Mouse (Mus musculus): ENCODE data around the gene Zfp369. TPM values are rescaled to one million over a fixed set of nuclear protein-coding genes. Genes with fewer than 3 reads are reported as not detected.

Zfp369 gene
- polyA plus RNA-seq, 1 experiment, result 4.4 TPM

DNA sequence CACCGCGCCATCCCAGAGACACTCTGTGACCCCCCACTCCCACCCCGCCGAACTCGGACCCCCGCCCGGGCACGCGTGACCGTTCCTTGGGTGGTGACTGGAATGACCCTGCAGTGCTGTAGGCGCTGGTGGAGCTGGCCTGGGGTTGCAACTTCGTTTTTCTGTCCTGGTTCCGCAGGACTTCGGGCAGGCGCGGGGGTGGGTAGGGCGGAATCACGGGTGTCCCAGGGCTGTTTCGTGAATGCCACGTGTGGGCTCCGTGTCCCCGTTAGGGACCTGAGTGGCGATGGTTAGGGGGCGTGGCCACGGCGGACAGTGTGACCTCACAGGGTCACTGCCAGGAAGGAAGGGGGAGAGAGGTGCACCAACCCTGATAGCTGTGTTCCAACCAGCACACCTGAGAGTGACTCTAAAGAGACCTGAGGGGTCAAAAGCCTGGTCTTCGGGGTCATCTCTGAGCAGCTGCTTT lies 36.3 kb upstream of the Zfp369 start:
- no peak overlapping the region for H3K4me3 ChIP-seq (ENCODE audit: insufficient read depth, poor library complexity, severe bottlenecking)
- TF ChIP-seq MYOG (IDR thresholded peaks at IDR 0.05; ENCODE audit: control insufficient read depth, extremely low read depth, insufficient read length) (no peak), USF1 (IDR thresholded peaks at IDR 0.05; ENCODE audit: low read depth) (no peak), CTCF (IDR thresholded peaks at IDR 0.05; ENCODE audit: control insufficient read depth, insufficient read depth, insufficient read length) (no peak), MAX (IDR thresholded peaks at IDR 0.05) (no peak), MYOD1 (IDR thresholded peaks at IDR 0.05; ENCODE audit: control insufficient read depth, insufficient read length, low read depth) (no peak), CEBPB (IDR thresholded peaks at IDR 0.05; ENCODE audit: low read depth) (no peak), FOSL1 (IDR thresholded peaks at IDR 0.05; ENCODE audit: insufficient read depth, low read length, poor library complexity, severe bottlenecking) (no peak)
- H3ac ChIP-seq (ENCODE audit: control insufficient read depth, insufficient read length, low read depth), result no peak overlapping the region
- no peaks in the 10 kb centered on the region for H3K36me3 ChIP-seq (ENCODE audit: control insufficient read depth, insufficient read depth)
- no peaks in the 10 kb centered on the region for H3K79me3 ChIP-seq (ENCODE audit: low read depth)
- H3K79me2 ChIP-seq (ENCODE audit: control insufficient read depth, insufficient read depth), result no peaks in the 10 kb centered on the region
- no peaks in the 10 kb centered on the region for H3K27me3 ChIP-seq (ENCODE audit: control insufficient read depth, insufficient read depth, insufficient read length)

DNA sequence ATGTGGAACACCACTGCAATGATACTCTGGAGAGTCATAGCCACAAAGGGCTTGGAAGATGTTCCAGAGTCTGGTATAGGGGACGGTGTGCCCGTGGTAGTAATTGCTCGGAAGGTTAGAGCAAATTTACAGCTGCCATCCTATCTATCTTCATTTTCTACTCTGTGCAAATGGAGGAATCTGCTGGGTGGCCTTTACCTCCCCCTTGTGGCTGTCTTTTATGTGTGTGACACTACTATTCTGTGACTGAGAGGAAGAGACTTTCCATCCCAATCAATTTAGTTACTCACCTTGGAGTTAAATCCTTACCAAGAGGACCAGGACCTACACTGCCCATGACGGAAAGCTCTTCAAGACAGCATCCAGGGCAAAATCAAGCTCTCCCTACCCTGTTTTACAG lies 35.3 kb upstream of the Zfp369 start:
- Histone ChIP-seq H3K4me3 (ENCODE audit: insufficient read depth, poor library complexity, severe bottlenecking) (no peak overlapping the region), H3K79me3 (ENCODE audit: low read depth) (no peaks in the 10 kb centered on the region), H3K79me2 (ENCODE audit: control insufficient read depth, insufficient read depth) (no peaks in the 10 kb centered on the region), H3K27me3 (ENCODE audit: control insufficient read depth, insufficient read depth, insufficient read length) (no peaks in the 10 kb centered on the region), H3K36me3 (ENCODE audit: control insufficient read depth, insufficient read depth) (no peaks in the 10 kb centered on the region), H3ac (ENCODE audit: control insufficient read depth, insufficient read length, low read depth) (no peak overlapping the region)
- TF ChIP-seq FOSL1 (IDR thresholded peaks at IDR 0.05; ENCODE audit: insufficient read depth, low read length, poor library complexity, severe bottlenecking), result no peak
- no peak for TF ChIP-seq CTCF (IDR thresholded peaks at IDR 0.05; ENCODE audit: control insufficient read depth, insufficient read depth, insufficient read length)
- TF ChIP-seq MYOG (IDR thresholded peaks at IDR 0.05; ENCODE audit: control insufficient read depth, extremely low read depth, insufficient read length), result no peak
- no peak for TF ChIP-seq MYOD1 (IDR thresholded peaks at IDR 0.05; ENCODE audit: control insufficient read depth, insufficient read length, low read depth)
- TF ChIP-seq USF1 (IDR thresholded peaks at IDR 0.05; ENCODE audit: low read depth), result no peak
- TF ChIP-seq CEBPB (IDR thresholded peaks at IDR 0.05; ENCODE audit: low read depth), result no peak

- TF ChIP-seq FOSL1 (IDR thresholded peaks at IDR 0.05; ENCODE audit: insufficient read depth, low read length, poor library complexity, severe bottlenecking) (no peak), MAX (IDR thresholded peaks at IDR 0.05) (no peak), CTCF (IDR thresholded peaks at IDR 0.05; ENCODE audit: control insufficient read depth, insufficient read depth, insufficient read length) (no peak), MYOG (IDR thresholded peaks at IDR 0.05; ENCODE audit: control insufficient read depth, extremely low read depth, insufficient read length) (no peak), USF1 (IDR thresholded peaks at IDR 0.05; ENCODE audit: low read depth) (no peak), MYOD1 (IDR thresholded peaks at IDR 0.05; ENCODE audit: control insufficient read depth, insufficient read length, low read depth) (no peak), CEBPB (IDR thresholded peaks at IDR 0.05; ENCODE audit: low read depth) (no peak)
- Histone ChIP-seq H3K79me2 (ENCODE audit: control insufficient read depth, insufficient read depth) (no peaks in the 10 kb centered on the region), H3K36me3 (ENCODE audit: control insufficient read depth, insufficient read depth) (no peaks in the 10 kb centered on the region), H3ac (ENCODE audit: control insufficient read depth, insufficient read length, low read depth) (no peak overlapping the region), H3K79me3 (ENCODE audit: low read depth) (peaks cover 2% of the 10 kb centered on the region), H3K27me3 (ENCODE audit: control insufficient read depth, insufficient read depth, insufficient read length) (no peaks in the 10 kb centered on the region), H3K4me3 (ENCODE audit: insufficient read depth, poor library complexity, severe bottlenecking) (no peak overlapping the region)
Measured at GRCm38 (mm10) chr13:65258175-65258954, 20.2 kb upstream of the Zfp369 start.

GRCm38 (mm10) chr13:65259239-65259638 lies 19.4 kb upstream of the Zfp369 start, which contains the start of gene Gm10775:
TSS of gene Gm10775 (plus strand) at chr13:65259539.
- Histone ChIP-seq H3K27me3 (ENCODE audit: control insufficient read depth, insufficient read depth, insufficient read length) (no peaks in the 10 kb centered on the region), H3K36me3 (ENCODE audit: control insufficient read depth, insufficient read depth) (no peaks in the 10 kb centered on the region), H3K4me3 (ENCODE audit: insufficient read depth, poor library complexity, severe bottlenecking) (no peak within 1 kb of the TSS), H3ac (ENCODE audit: control insufficient read depth, insufficient read length, low read depth) (no peak within 1 kb of the TSS), H3K79me3 (ENCODE audit: low read depth) (peaks cover 2% of the 10 kb centered on the region), H3K79me2 (ENCODE audit: control insufficient read depth, insufficient read depth) (no peaks in the 10 kb centered on the region)
- TF ChIP-seq MAX (IDR thresholded peaks at IDR 0.05), result no peak
- TF ChIP-seq FOSL1 (IDR thresholded peaks at IDR 0.05; ENCODE audit: insufficient read depth, low read length, poor library complexity, severe bottlenecking), result no peak
- TF ChIP-seq CTCF (IDR thresholded peaks at IDR 0.05; ENCODE audit: control insufficient read depth, insufficient read depth, insufficient read length), result no peak
- TF ChIP-seq MYOG (IDR thresholded peaks at IDR 0.05; ENCODE audit: control insufficient read depth, extremely low read depth, insufficient read length), result no peak
- no peak for TF ChIP-seq USF1 (IDR thresholded peaks at IDR 0.05; ENCODE audit: low read depth)
- TF ChIP-seq MYOD1 (IDR thresholded peaks at IDR 0.05; ENCODE audit: control insufficient read depth, insufficient read length, low read depth), result no peak

GRCm38 (mm10) chr13:65262086-65262485 lies 16.5 kb upstream of the Zfp369 start:
- no peak overlapping the region for H3ac ChIP-seq (ENCODE audit: control insufficient read depth, insufficient read length, low read depth)
- H3K79me3 ChIP-seq (ENCODE audit: low read depth), result peaks cover 2% of the 10 kb centered on the region
- no peak overlapping the region for H3K4me3 ChIP-seq (ENCODE audit: insufficient read depth, poor library complexity, severe bottlenecking)
- no peaks in the 10 kb centered on the region for H3K27me3 ChIP-seq (ENCODE audit: control insufficient read depth, insufficient read depth, insufficient read length)
- H3K36me3 ChIP-seq (ENCODE audit: control insufficient read depth, insufficient read depth), result no peaks in the 10 kb centered on the region
- TF ChIP-seq MAX (IDR thresholded peaks at IDR 0.05) (no peak), CEBPB (IDR thresholded peaks at IDR 0.05; ENCODE audit: low read depth) (no peak), CTCF (IDR thresholded peaks at IDR 0.05; ENCODE audit: control insufficient read depth, insufficient read depth, insufficient read length) (no peak), USF1 (IDR thresholded peaks at IDR 0.05; ENCODE audit: low read depth) (no peak), FOSL1 (IDR thresholded peaks at IDR 0.05; ENCODE audit: insufficient read depth, low read length, poor library complexity, severe bottlenecking) (no peak), MYOG (IDR thresholded peaks at IDR 0.05; ENCODE audit: control insufficient read depth, extremely low read depth, insufficient read length) (no peak), MYOD1 (IDR thresholded peaks at IDR 0.05; ENCODE audit: control insufficient read depth, insufficient read length, low read depth) (no peak)
- H3K79me2 ChIP-seq (ENCODE audit: control insufficient read depth, insufficient read depth), result no peaks in the 10 kb centered on the region
